Mouse (Mus musculus) heart, embryonic 11.5 days (tissue): Measurements from ENCODE around the gene Caskin1. TPM values are rescaled to one million over a fixed set of nuclear protein-coding genes. Genes with fewer than 3 reads are reported as not detected.

Source experiments
- ATAC-seq: fragments of 200-750 bp; cut with Nextera tagmentation; replicated peaks from 2 replicates; pipeline ENCODE4 v1.8.0; 2017; ENCODE audit warnings: moderate library complexity; ENCODE audit not compliant: insufficient number of reproducible peaks, low FRiP score, low TSS enrichment
- H3K27ac ChIP-seq: fragments of 300-500 bp; sonication (generic); 2 replicates; pipeline ENCODE4 v1.5.1; 2014; ENCODE audit warnings: mild to moderate bottlenecking, low read depth, low read length
- H3K27me3 ChIP-seq: fragments of 300-500 bp; sonication (generic); 2 replicates; pipeline ENCODE4 v1.6.1; 2014; ENCODE audit warnings: mild to moderate bottlenecking, low read length, mixed read lengths; ENCODE audit not compliant: control insufficient read depth, insufficient read depth
- H3K36me3 ChIP-seq: fragments of 300-500 bp; sonication (generic); 2 replicates; pipeline ENCODE4 v1.6.1; 2014; ENCODE audit warnings: mild to moderate bottlenecking, low read length, moderate library complexity, mixed read lengths; ENCODE audit not compliant: control insufficient read depth, insufficient read depth
- H3K4me1 ChIP-seq: fragments of 300-500 bp; sonication (generic); 2 replicates; pipeline ENCODE4 v1.6.1; 2014; ENCODE audit warnings: low read length; ENCODE audit not compliant: control insufficient read depth, insufficient read depth
- H3K4me2 ChIP-seq: fragments of 300-500 bp; sonication (generic); 2 replicates; pipeline ENCODE4 v1.6.1; 2014; ENCODE audit warnings: mild to moderate bottlenecking, moderate library complexity
- H3K4me3 ChIP-seq: fragments of 300-500 bp; sonication (generic); 2 replicates; pipeline ENCODE4 v1.5.1; 2014; ENCODE audit warnings: low read depth, low read length
- H3K9ac ChIP-seq: fragments of 300-500 bp; sonication (generic); 2 replicates; pipeline ENCODE4 v1.6.1; 2014; ENCODE audit warnings: mild to moderate bottlenecking, low read depth, low read length, moderate library complexity
- H3K9me3 ChIP-seq: fragments of 300-500 bp; sonication (generic); replicated peaks from 2 replicates; pipeline ENCODE4 v1.6.1; 2016; ENCODE audit warnings: low read length; ENCODE audit not compliant: control insufficient read depth
- WGBS: fragments of 180-500 bp; shearing (Covaris S2); extraction: QIAGEN DNeasy Blood & Tissue Kit; methylation state at CpG from one replicate; pipeline ENCODE4 v1.1.7; 2014; ENCODE audit not compliant: insufficient replicate concordance; 5-methylcytosine and 5-hydroxymethylcytosine counted together
- polyA plus RNA-seq: library from polyadenylated mRNA; unstranded; fragments of >200 nt; fragmentation: Nextera tagmentation; extraction: Ambion mirVana; gene quantifications from 2 replicates; pipeline ENCODE4 v1.2.1, GENCODE M21; 2014

Gene Caskin1
- 0.40 and 0.49 TPM in 2 replicates for polyA plus RNA-seq

DNA sequence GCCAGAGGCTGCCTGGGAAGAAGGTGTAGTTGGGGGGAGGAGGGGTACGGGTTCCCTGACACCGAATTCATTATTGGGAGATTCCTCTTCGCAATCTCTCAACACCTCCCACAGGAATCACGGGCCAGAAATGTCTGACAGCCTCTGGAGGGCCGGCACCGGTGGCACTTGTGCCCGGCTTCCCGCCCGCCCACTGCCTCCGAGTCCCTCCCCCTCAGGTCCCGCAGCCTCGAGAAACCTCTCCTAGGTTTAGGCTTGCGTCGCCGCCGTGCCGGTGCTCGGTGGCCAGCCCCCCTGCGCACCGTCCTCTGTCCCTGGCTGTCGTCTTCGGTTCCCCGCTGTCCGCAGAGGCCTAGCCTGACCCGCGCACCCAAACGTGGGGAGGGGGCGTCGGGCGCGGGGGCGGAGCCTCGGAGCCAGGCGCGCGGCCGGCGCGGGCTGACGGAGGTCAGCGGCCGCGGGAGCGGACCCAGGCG is at the start of gene Caskin1:
Caskin1 (plus strand) TSS at position 416 of the 476 bp plus-strand sequence.
- H3K4me1 ChIP-seq = peaks cover 6% of the 10 kb centered on the region
- peak within 1 kb of the TSS; percentile 84 for H3K4me2 ChIP-seq
- peak within 1 kb of the TSS; percentile 76 for H3K4me3 ChIP-seq
- peak within 1 kb of the TSS; percentile 73 for H3K9ac ChIP-seq
- H3K27ac ChIP-seq = no peak within 1 kb of the TSS
- no peaks in the 10 kb centered on the region for H3K36me3 ChIP-seq
- ATAC-seq = no peak
- H3K9me3 ChIP-seq = no peaks in the 10 kb centered on the region
- WGBS = under 1% methylated on average over 42 of the region's 45 CpGs
- peaks cover 43% of the 10 kb centered on the region for H3K27me3 ChIP-seq

- Histone ChIP-seq H3K4me1 (no peaks in the 10 kb centered on the region), H3K9me3 (no peaks in the 10 kb centered on the region), H3K4me2 (no peak overlapping the region), H3K36me3 (peaks cover 30% of the 10 kb centered on the region), H3K27me3 (no peaks in the 10 kb centered on the region), H3K27ac (no peak overlapping the region), H3K9ac (no peak overlapping the region), H3K4me3 (no peak overlapping the region)
- no peak for ATAC-seq
- 89% methylated on average over 8 of the region's 8 CpGs for WGBS
These were observed 48.0 kb upstream of the Caskin1 start for GRCm38 (mm10) chr17:24440377-24440776.

- ATAC-seq = no peak; the same call in 1 of the 2 replicates
- Histone ChIP-seq H3K4me3 (no peak overlapping the region), H3K27ac (no peak overlapping the region), H3K36me3 (peaks cover 38% of the 10 kb centered on the region), H3K27me3 (no peaks in the 10 kb centered on the region), H3K9ac (no peak overlapping the region), H3K4me2 (no peak overlapping the region), H3K4me1 (no peaks in the 10 kb centered on the region), H3K9me3 (no peaks in the 10 kb centered on the region)
- 48% methylated on average over 2 of the region's 2 CpGs for WGBS
These were observed 47.3 kb upstream of the Caskin1 start for GRCm38 (mm10) chr17:24441148-24441547.

- Histone ChIP-seq H3K4me2 (no peak overlapping the region), H3K27ac (no peak overlapping the region), H3K36me3 (peaks cover 43% of the 10 kb centered on the region), H3K4me3 (no peak overlapping the region), H3K27me3 (no peaks in the 10 kb centered on the region), H3K9ac (no peak overlapping the region; the same call in 1 of the 2 replicates), H3K9me3 (no peaks in the 10 kb centered on the region), H3K4me1 (no peaks in the 10 kb centered on the region)
- WGBS = 85% methylated on average over 14 of the region's 14 CpGs
- ATAC-seq = no peak
These were observed 46.3 kb upstream of the Caskin1 start for GRCm38 (mm10) chr17:24442107-24442506.

GRCm38 (mm10) chr17:24442632-24443155 is 45.7 kb upstream of the Caskin1 start, which contains the start of gene Dnase1l2:
Gene Dnase1l2 (minus strand): TSS chr17:24443105.
- Histone ChIP-seq H3K36me3 (peaks cover 46% of the 10 kb centered on the region), H3K9ac (no peak within 1 kb of the TSS; the same call in 1 of the 2 replicates), H3K9me3 (no peaks in the 10 kb centered on the region), H3K4me2 (no peak within 1 kb of the TSS), H3K4me1 (no peaks in the 10 kb centered on the region), H3K27ac (no peak within 1 kb of the TSS), H3K27me3 (no peaks in the 10 kb centered on the region), H3K4me3 (no peak within 1 kb of the TSS)
- ATAC-seq = no peak
- WGBS = 83% methylated on average over 7 of the region's 7 CpGs

- no peak overlapping the region for H3K4me2 ChIP-seq
- H3K4me3 ChIP-seq = no peak overlapping the region
- no peak overlapping the region for H3K9ac ChIP-seq
- H3K4me1 ChIP-seq = no peaks in the 10 kb centered on the region
- no peaks in the 10 kb centered on the region for H3K27me3 ChIP-seq
- H3K9me3 ChIP-seq = no peaks in the 10 kb centered on the region
- peaks cover 43% of the 10 kb centered on the region for H3K36me3 ChIP-seq
- H3K27ac ChIP-seq = no peak overlapping the region
- WGBS = 83% methylated on average over 4 of the region's 4 CpGs
- ATAC-seq = no peak
These were observed 45.0 kb upstream of the Caskin1 start for GRCm38 (mm10) chr17:24443409-24443808.

DNA sequence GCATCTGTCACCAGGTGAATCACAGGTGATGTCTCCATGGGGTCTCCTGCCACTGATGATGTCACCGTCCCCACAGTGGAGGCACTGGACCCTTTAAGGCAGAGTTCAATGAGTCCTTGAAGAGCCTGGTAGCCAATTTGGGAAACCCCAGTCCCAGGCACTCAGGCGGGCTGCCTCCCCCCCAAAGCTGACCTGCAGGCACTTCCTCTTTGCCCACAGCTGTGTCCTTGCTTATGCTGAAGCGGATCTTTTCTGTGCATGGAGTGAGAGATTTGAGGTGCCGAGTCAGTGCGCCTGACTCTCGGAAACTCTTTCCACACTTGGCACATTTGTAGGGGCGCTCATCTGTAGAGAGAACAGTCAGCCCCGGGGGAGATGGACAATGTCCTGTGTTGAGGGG is 41.8 kb upstream of the Caskin1 start:
- H3K27me3 ChIP-seq = no peaks in the 10 kb centered on the region
- no peak overlapping the region for H3K4me3 ChIP-seq
- H3K4me1 ChIP-seq = no peaks in the 10 kb centered on the region
- no peak overlapping the region for H3K4me2 ChIP-seq
- 0 out of 2 replicates have a peak, but pooled peaks have one; percentile 29 for ATAC-seq
- H3K36me3 ChIP-seq = peaks cover 45% of the 10 kb centered on the region
- H3K27ac ChIP-seq = no peak overlapping the region
- 95% methylated on average over 8 of the region's 8 CpGs for WGBS
- H3K9me3 ChIP-seq = no peaks in the 10 kb centered on the region
- H3K9ac ChIP-seq = no peak overlapping the region

DNA sequence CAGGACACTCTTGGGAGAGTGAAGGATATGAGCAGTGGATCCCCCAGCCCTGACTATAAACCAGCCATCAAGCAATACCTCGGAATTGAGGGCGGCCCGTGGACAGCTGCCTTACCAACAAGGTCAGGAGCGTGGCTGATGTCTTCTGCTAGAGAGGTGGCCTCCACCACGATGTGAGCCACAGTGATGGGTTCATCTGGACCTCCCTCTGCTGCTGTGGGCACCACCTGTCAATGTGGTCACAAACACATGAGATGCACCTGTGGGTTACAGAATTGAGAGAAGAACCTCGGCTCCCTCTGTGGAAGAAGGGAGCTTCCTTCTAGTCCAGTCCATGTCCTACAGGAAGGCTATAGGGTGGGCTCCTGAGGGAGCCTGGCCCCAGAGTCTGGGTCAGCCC is 38.9 kb upstream of the Caskin1 start:
- no peaks in the 10 kb centered on the region for H3K27me3 ChIP-seq
- WGBS = 84% methylated on average over 6 of the region's 6 CpGs
- peaks cover 34% of the 10 kb centered on the region for H3K36me3 ChIP-seq
- no peak overlapping the region for H3K4me3 ChIP-seq
- no peaks in the 10 kb centered on the region for H3K9me3 ChIP-seq
- ATAC-seq = no peak
- H3K9ac ChIP-seq = no peak overlapping the region
- no peak overlapping the region for H3K4me2 ChIP-seq
- peaks cover 6% of the 10 kb centered on the region; the same call in 1 of the 2 replicates for H3K4me1 ChIP-seq
- no peak overlapping the region for H3K27ac ChIP-seq

- Histone ChIP-seq H3K9ac (no peak overlapping the region), H3K4me3 (no peak overlapping the region), H3K27ac (no peak overlapping the region), H3K4me1 (peaks cover 6% of the 10 kb centered on the region; the same call in 1 of the 2 replicates), H3K9me3 (no peaks in the 10 kb centered on the region), H3K27me3 (no peaks in the 10 kb centered on the region), H3K36me3 (peaks cover 17% of the 10 kb centered on the region), H3K4me2 (no peak overlapping the region)
- 93% methylated on average over 6 of the region's 6 CpGs for WGBS
- ATAC-seq = no peak
These were observed 37.2 kb upstream of the Caskin1 start for GRCm38 (mm10) chr17:24451220-24451619.
